Mouse (Mus musculus) effector memory CD4-positive, alpha-beta T cell, adult 7 months (primary cell): ENCODE measurements around the gene Rhox2b. TPM values are rescaled to one million over a fixed set of nuclear protein-coding genes. Genes with fewer than 3 reads are reported as not detected.

Experiments
- polyA plus RNA-seq: library from polyadenylated mRNA; unstranded; fragments of 100-300 nt; shearing (Covaris generic); gene quantifications from one replicate; pipeline ENCODE4 v1.2.1, GENCODE M21; 2017

Gene Rhox2b
- not detected for polyA plus RNA-seq

DNA sequence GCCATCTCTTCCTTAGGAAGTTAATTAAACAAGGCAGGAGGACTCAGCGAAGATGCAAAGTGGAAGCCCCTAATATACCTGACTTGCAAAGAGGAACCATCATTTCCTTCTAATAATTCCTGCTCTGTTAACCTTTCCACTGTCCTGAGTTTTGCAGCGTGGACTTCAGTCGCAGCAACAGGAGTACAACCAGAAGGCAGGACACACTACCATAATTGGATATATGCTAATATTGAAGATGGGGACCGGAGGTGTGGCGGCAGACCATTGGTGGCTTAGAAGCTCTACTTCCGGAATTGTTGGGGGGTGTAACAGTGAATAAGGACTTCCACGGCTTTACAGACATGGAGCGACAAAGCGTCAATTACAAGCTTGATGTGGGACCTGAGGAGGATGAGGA is at the start of gene Rhox2b:
TSS of gene Rhox2b (plus strand) at position 301 of the 400 bp plus-strand sequence.

GRCm38 (mm10) chrX:37379728-37380127 is 32.1 kb upstream of the Rhox2b start, which contains the start of gene Rhox3a2:
Rhox3a2 (plus strand) TSS chrX:37380028.

DNA sequence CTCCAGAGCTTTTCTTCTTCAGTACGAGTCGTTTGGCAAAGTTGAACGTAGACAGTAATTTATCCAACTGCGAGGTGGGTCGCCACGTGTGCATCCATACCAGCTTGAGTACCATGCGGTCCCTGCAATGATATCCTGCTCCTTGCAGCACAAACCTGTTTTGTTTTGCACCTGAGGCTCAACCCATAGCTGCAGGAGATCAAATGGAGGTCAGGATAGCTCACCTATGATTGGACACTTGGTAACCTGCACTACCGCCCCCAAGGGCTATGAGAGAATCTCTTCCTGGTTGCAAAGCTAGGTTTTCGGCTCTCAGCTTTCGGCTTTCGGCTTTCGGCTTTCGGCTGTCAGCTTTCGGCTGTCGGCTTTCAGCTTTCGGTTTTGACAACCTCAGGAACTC is 21.3 kb upstream of the Rhox2b start, which contains the start of gene Rhox4a2:
TSS of gene Rhox4a2 (plus strand) at position 301 of the 400 bp plus-strand sequence.

DNA sequence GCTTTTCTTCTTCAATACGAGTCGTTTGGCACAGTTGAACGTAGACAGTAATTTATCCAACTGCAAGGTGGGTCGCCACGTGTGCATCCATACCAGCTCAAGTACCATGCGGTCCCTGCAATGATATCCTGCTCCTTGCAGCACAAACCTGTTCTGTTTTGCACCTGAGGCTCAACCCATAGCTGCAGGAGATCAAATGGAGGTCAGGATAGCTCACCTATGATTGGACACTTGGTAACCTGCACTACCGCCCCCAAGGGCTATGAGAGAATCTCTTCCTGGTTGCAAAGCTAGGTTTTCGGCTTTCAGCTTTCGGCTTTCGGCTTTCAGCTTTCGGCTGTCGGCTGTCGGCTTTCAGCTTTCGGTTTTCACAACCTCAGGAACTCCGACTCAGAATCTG is 20.3 kb downstream of the Rhox2b start, which contains the start of gene Rhox4b:
TSS of gene Rhox4b (plus strand) at position 301 of the 400 bp plus-strand sequence.

GRCm38 (mm10) chrX:37453380-37453779 is 41.5 kb downstream of the Rhox2b start, which contains the start of gene Rhox2c:
Rhox2c (plus strand) TSS chrX:37453680.

DNA sequence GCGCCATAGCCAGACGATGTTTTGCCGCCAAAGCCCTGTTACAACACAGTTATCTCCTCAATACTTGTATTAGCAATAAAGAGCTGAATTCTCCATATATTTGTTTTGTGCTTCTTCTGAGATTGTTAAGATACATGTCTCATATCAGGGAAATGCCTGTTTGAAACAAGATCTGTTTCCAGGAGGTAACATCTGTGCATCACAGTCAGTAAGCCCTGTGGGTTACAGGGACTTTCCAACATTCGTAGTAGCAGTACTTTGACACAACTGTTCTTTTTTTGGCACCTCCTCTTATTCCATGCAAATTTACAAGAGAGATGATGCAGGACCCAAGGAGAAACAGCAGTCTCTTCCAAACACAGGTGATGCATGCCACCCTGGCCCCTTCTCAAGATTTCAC is 46.4 kb downstream of the Rhox2b start, which contains the start of gene Rhox3c:
TSS of gene Rhox3c (plus strand) at position 301 of the 400 bp plus-strand sequence.

Other genes with a start within 250 kb of the Rhox2b start
- gene Akap14, start 243.2 kb upstream of the Rhox2b start, polyA plus RNA-seq, result not detected
- 177 TPM for gene Ndufa1, start 220.9 kb upstream of the Rhox2b start, polyA plus RNA-seq
- gene Rnf113a1, start 220.8 kb upstream of the Rhox2b start, polyA plus RNA-seq, result 2.8 TPM
- gene Gm9, start 201.0 kb upstream of the Rhox2b start, polyA plus RNA-seq, result not detected
- not detected for gene Rhox1, start 189.8 kb upstream of the Rhox2b start, polyA plus RNA-seq
- gene Rhox2a, start 167.1 kb upstream of the Rhox2b start, polyA plus RNA-seq, result not detected
- not detected for gene Rhox3a, start 162.1 kb upstream of the Rhox2b start, polyA plus RNA-seq
- 1.2 TPM for gene Rhox4a, start 146.7 kb upstream of the Rhox2b start, polyA plus RNA-seq
- gene Rhox3a2, start 32.0 kb upstream of the Rhox2b start, polyA plus RNA-seq, result not detected
- gene Rhox4a2, start 21.2 kb upstream of the Rhox2b start, polyA plus RNA-seq, result not detected
- gene Rhox4b, start 20.4 kb downstream of the Rhox2b start, polyA plus RNA-seq, result not detected
- gene Rhox2c, start 41.6 kb downstream of the Rhox2b start, polyA plus RNA-seq, result not detected
- gene Rhox3c, start 46.5 kb downstream of the Rhox2b start, polyA plus RNA-seq, result not detected
- 0.39 TPM for gene Rhox4c, start 68.3 kb downstream of the Rhox2b start, polyA plus RNA-seq
- gene Rhox2d, start 81.4 kb downstream of the Rhox2b start, polyA plus RNA-seq, result not detected
- 0.60 TPM for gene Rhox4d, start 102.3 kb downstream of the Rhox2b start, polyA plus RNA-seq
- gene Rhox2e, start 118.4 kb downstream of the Rhox2b start, polyA plus RNA-seq, result not detected
- gene Rhox3e, start 130.0 kb downstream of the Rhox2b start, polyA plus RNA-seq, result not detected
- gene Rhox4e, start 145.3 kb downstream of the Rhox2b start, polyA plus RNA-seq, result not detected
- gene Rhox2f, start 159.3 kb downstream of the Rhox2b start, polyA plus RNA-seq, result 0.84 TPM
- not detected for gene Rhox3f, start 168.9 kb downstream of the Rhox2b start, polyA plus RNA-seq
- not detected for gene Rhox4f, start 195.6 kb downstream of the Rhox2b start, polyA plus RNA-seq
- not detected for gene Rhox3g, start 216.5 kb downstream of the Rhox2b start, polyA plus RNA-seq
- not detected for gene Rhox2g, start 231.4 kb downstream of the Rhox2b start, polyA plus RNA-seq
- gene Rhox4g, start 239.3 kb downstream of the Rhox2b start, polyA plus RNA-seq, result not detected